Mouse (Mus musculus) G1E (cell line): ENCODE measurements at regions not wholly inside any gene's neighbourhood (a gene's known extent, or its start where the extent isn't known, plus 50 kb on each side); places are given as distances from the start of the nearest gene placed in this dataset.

ENCODE experiments used
- CTCF ChIP-seq: IDR thresholded peaks from 2 replicates; pipeline ENCODE4 v1.5.1; 2012; ENCODE audit warnings: low read depth, low read length, inconsistent platforms, mixed read lengths
- GATA1 ChIP-seq: IDR thresholded peaks from 2 replicates; pipeline ENCODE4 v1.6.1; 2012; ENCODE audit warnings: borderline replicate concordance, low read length, inconsistent platforms, mixed read lengths
- GATA2 ChIP-seq: IDR thresholded peaks from 2 replicates; pipeline ENCODE4 v1.6.1; 2012; ENCODE audit warnings: low read depth, low read length, inconsistent platforms, borderline replicate concordance
- POLR2AphosphoS5 ChIP-seq: IDR thresholded peaks from 2 replicates; pipeline ENCODE4 v1.6.1; 2012; ENCODE audit warnings: low read depth, low read length, inconsistent platforms; ENCODE audit not compliant: insufficient replicate concordance
- TAL1 ChIP-seq: conservative IDR thresholded peaks from 2 replicates; pipeline ENCODE4 v1.6.1; 2012; ENCODE audit warnings: low read depth, low read length, inconsistent platforms, mixed read lengths

DNA sequence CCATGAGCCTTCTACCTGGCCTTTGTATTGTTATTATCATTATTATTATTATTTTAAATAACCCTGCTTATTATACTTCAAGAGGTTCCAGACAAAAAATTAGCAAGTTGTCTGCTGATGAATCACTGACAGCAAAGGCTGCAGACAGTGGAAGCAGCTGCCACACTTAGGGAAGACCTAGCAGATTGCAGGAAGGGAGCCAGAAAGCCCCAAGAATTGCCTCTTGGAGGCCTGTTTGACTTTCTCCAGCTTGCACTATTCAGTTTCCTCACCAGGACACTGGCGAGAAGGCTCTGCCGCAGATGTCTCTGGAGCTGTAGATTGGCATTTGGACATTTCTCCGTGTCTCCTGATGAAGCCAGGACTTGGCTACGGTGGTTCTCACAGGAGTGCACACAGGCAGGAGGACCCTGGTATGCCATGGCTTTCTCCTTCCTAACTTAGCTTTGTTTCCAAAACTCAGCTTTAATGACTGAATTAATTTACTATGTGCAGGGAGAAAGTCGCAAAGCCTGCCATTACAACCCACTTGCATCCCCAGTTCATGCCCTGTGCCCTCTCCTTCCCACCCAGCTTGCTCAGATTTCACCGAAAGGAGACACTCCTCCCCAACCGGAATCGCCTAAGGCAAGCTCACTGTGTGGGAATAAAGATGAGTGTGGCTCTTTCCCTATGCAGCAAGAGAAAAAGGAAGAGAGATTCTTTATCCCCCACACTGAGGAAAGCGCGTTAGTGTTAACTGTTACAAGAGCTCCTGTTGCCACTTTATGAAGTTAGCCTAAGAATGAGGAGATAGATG is 193.3 kb upstream of the Trib2 start:
- TF ChIP-seq TAL1: no peak
- TF ChIP-seq CTCF: no peak
- TF ChIP-seq POLR2AphosphoS5: no peak
- TF ChIP-seq GATA1: no peak
- TF ChIP-seq GATA2: no peak
